Mouse (Mus musculus) liver, embryonic 16.5 days (tissue): ENCODE measurements at regions not wholly inside any gene's neighbourhood (a gene's known extent, or its start where the extent isn't known, plus 50 kb on each side); places are given as distances from the start of the nearest gene placed in this dataset.

Experiments
- ATAC-seq: fragments of 200-750 bp; cut with Nextera tagmentation; 2 replicates; pipeline ENCODE4 v1.8.0; 2017; ENCODE audit warnings: low read depth, mild to moderate bottlenecking, moderate number of reproducible peaks, moderate library complexity
- H3K27ac ChIP-seq: fragments of 300-500 bp; sonication (generic); 2 replicates; pipeline ENCODE4 v1.5.1; 2014; ENCODE audit warnings: mild to moderate bottlenecking, low read length
- H3K27me3 ChIP-seq: fragments of 300-500 bp; sonication (generic); 2 replicates; pipeline ENCODE4 v1.6.1; 2014; ENCODE audit warnings: low read depth, low read length, mixed read lengths; ENCODE audit not compliant: control insufficient read depth, insufficient read depth
- H3K36me3 ChIP-seq: fragments of 300-500 bp; sonication (generic); 2 replicates; pipeline ENCODE4 v1.6.1; 2014; ENCODE audit warnings: mild to moderate bottlenecking; ENCODE audit not compliant: control insufficient read depth, insufficient read depth
- H3K4me1 ChIP-seq: fragments of 300-500 bp; sonication (generic); 2 replicates; pipeline ENCODE4 v1.6.1; 2014; ENCODE audit warnings: low read depth, low read length, mixed read lengths; ENCODE audit not compliant: control insufficient read depth
- H3K4me2 ChIP-seq: fragments of 300-500 bp; sonication (generic); 2 replicates; pipeline ENCODE4 v1.6.1; 2014; ENCODE audit warnings: low read depth, low read length, mixed read lengths
- H3K4me3 ChIP-seq: fragments of 300-500 bp; sonication (generic); 2 replicates; pipeline ENCODE4 v1.5.1; 2014; ENCODE audit warnings: low read depth, mild to moderate bottlenecking, low read length
- H3K9ac ChIP-seq: fragments of 300-500 bp; sonication (generic); 2 replicates; pipeline ENCODE4 v1.6.1; 2014; ENCODE audit warnings: low read depth, low read length
- H3K9me3 ChIP-seq: fragments of 300-500 bp; sonication (generic); replicated peaks from 2 replicates; pipeline ENCODE4 v1.6.1; 2016; ENCODE audit warnings: low read length; ENCODE audit not compliant: control insufficient read depth
- WGBS: fragments of 180-500 bp; shearing (Covaris S2); extraction: QIAGEN DNeasy Blood & Tissue Kit; methylation state at CpG from one replicate; pipeline ENCODE4 v1.1.7; 2014; ENCODE audit not compliant: insufficient replicate concordance; 5-methylcytosine and 5-hydroxymethylcytosine counted together

DNA sequence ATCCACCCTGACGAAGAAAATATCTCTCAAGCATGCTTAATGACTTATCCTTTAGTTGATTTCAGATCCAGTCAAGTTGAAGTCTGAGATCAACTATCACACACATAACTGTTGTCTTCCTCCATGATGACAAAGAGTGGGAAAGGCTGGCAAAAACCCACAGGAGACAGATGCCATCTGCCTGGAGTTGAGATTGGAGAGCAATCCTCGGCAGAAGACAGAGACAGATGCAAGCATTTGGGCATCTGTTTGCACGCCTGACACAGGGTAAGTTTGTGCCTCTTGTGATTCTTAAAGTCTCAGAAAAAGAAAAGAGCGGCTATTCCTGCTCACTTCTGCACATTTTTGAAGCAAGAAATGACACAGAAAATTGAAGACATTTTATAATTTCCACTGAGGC lies 715.7 kb upstream of the Tmem132c start:
- WGBS: 45% methylated on average over 4 of the region's 4 CpGs
- H3K36me3 ChIP-seq: no peaks in the 10 kb centered on the region
- H3K4me2 ChIP-seq: no peak overlapping the region
- no peaks in the 10 kb centered on the region for H3K27me3 ChIP-seq
- no peak overlapping the region for H3K9ac ChIP-seq
- no peak for ATAC-seq
- no peak overlapping the region for H3K27ac ChIP-seq
- no peaks in the 10 kb centered on the region for H3K4me1 ChIP-seq
- no peak overlapping the region for H3K4me3 ChIP-seq
- no peaks in the 10 kb centered on the region for H3K9me3 ChIP-seq

GRCm38 (mm10) chr5:126530806-126531527 lies 710.6 kb upstream of the Tmem132c start:
- no peaks in the 10 kb centered on the region for H3K9me3 ChIP-seq
- no peaks in the 10 kb centered on the region for H3K36me3 ChIP-seq
- no peaks in the 10 kb centered on the region for H3K27me3 ChIP-seq
- H3K4me3 ChIP-seq: no peak overlapping the region
- H3K4me1 ChIP-seq: no peaks in the 10 kb centered on the region
- no peak overlapping the region for H3K4me2 ChIP-seq
- H3K27ac ChIP-seq: no peak overlapping the region
- ATAC-seq: no peak
- 41% methylated on average over 5 of the region's 5 CpGs for WGBS
- H3K9ac ChIP-seq: no peak overlapping the region

GRCm38 (mm10) chr5:126531528-126531894 lies 710.1 kb upstream of the Tmem132c start:
- Histone ChIP-seq H3K4me3 (no peak overlapping the region), H3K9me3 (no peaks in the 10 kb centered on the region), H3K9ac (no peak overlapping the region), H3K4me2 (no peak overlapping the region), H3K27me3 (no peaks in the 10 kb centered on the region), H3K4me1 (no peaks in the 10 kb centered on the region), H3K36me3 (no peaks in the 10 kb centered on the region), H3K27ac (no peak overlapping the region)
- ATAC-seq: no peak
- 69% methylated on average over 5 of the region's 5 CpGs for WGBS

DNA sequence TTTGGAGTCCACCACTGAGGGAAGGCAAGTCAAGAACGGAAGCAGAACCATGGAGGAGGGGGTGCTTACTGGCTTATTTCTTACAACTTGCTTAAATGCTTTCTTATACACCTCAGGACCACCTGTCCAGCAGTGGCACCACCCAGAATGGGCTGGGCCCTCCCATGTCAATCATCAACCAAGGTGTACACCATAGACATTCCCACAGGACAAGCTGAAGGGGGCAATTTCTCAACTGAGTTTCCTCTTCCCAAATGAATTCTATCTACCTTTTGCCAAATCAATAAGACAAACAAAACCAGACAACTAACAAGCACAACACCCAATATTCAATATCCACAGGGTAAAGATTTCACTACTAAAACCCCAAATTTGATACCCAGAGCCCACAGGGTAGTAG lies 709.6 kb upstream of the Tmem132c start:
- Histone ChIP-seq H3K4me2 (no peak overlapping the region), H3K27ac (no peak overlapping the region), H3K27me3 (no peaks in the 10 kb centered on the region), H3K9me3 (no peaks in the 10 kb centered on the region), H3K4me1 (no peaks in the 10 kb centered on the region), H3K4me3 (no peak overlapping the region), H3K36me3 (no peaks in the 10 kb centered on the region), H3K9ac (no peak overlapping the region)
- WGBS: 53% methylated on average over 1 of the region's 1 CpGs
- no peak for ATAC-seq

GRCm38 (mm10) chr5:126538072-126538471 lies 703.5 kb upstream of the Tmem132c start:
- WGBS: 37% methylated on average over 2 of the region's 2 CpGs
- no peak overlapping the region for H3K4me3 ChIP-seq
- no peak overlapping the region for H3K9ac ChIP-seq
- no peaks in the 10 kb centered on the region for H3K9me3 ChIP-seq
- no peak for ATAC-seq
- H3K4me2 ChIP-seq: no peak overlapping the region
- H3K4me1 ChIP-seq: no peaks in the 10 kb centered on the region
- H3K36me3 ChIP-seq: no peaks in the 10 kb centered on the region
- no peaks in the 10 kb centered on the region for H3K27me3 ChIP-seq
- H3K27ac ChIP-seq: no peak overlapping the region

- H3K9ac ChIP-seq: no peak overlapping the region
- no peak overlapping the region for H3K4me2 ChIP-seq
- whole genome bisulfite sequencing: 53% methylated on average over 8 of the region's 8 CpGs
- no peak overlapping the region for H3K4me3 ChIP-seq
- H3K27me3 ChIP-seq: no peaks in the 10 kb centered on the region
- no peaks in the 10 kb centered on the region for H3K9me3 ChIP-seq
- ATAC-seq: no peak
- no peaks in the 10 kb centered on the region for H3K36me3 ChIP-seq
- H3K27ac ChIP-seq: no peak overlapping the region
- no peaks in the 10 kb centered on the region for H3K4me1 ChIP-seq
These were observed 697.2 kb upstream of the Tmem132c start for GRCm38 (mm10) chr5:126544261-126544976.

GRCm38 (mm10) chr5:126547841-126548240 lies 693.8 kb upstream of the Tmem132c start:
- H3K27me3 ChIP-seq: no peaks in the 10 kb centered on the region
- H3K27ac ChIP-seq: no peak overlapping the region
- no peaks in the 10 kb centered on the region for H3K36me3 ChIP-seq
- ATAC-seq: no peak
- 61% methylated on average over 4 of the region's 4 CpGs for WGBS
- H3K9me3 ChIP-seq: no peaks in the 10 kb centered on the region
- no peak overlapping the region for H3K4me3 ChIP-seq
- H3K9ac ChIP-seq: no peak overlapping the region
- no peak overlapping the region for H3K4me2 ChIP-seq
- H3K4me1 ChIP-seq: no peaks in the 10 kb centered on the region

- Histone ChIP-seq H3K27ac (no peak overlapping the region), H3K4me1 (no peaks in the 10 kb centered on the region), H3K9me3 (no peaks in the 10 kb centered on the region), H3K27me3 (no peaks in the 10 kb centered on the region), H3K9ac (no peak overlapping the region), H3K4me3 (no peak overlapping the region), H3K36me3 (no peaks in the 10 kb centered on the region), H3K4me2 (no peak overlapping the region)
- WGBS: 54% methylated on average over 3 of the region's 3 CpGs
- no peak for ATAC-seq
These were observed 689.9 kb upstream of the Tmem132c start for GRCm38 (mm10) chr5:126551676-126552075.

GRCm38 (mm10) chr5:126559011-126559410 lies 682.6 kb upstream of the Tmem132c start:
- H3K36me3 ChIP-seq: no peaks in the 10 kb centered on the region
- no peaks in the 10 kb centered on the region for H3K9me3 ChIP-seq
- no peak overlapping the region for H3K4me3 ChIP-seq
- ATAC-seq: no peak
- no peaks in the 10 kb centered on the region for H3K27me3 ChIP-seq
- no peak overlapping the region for H3K4me2 ChIP-seq
- no peak overlapping the region for H3K27ac ChIP-seq
- 50% methylated on average over 4 of the region's 4 CpGs for WGBS
- H3K9ac ChIP-seq: no peak overlapping the region
- H3K4me1 ChIP-seq: no peaks in the 10 kb centered on the region
